Mouse (Mus musculus) cerebellum, adult 2 months (tissue): ENCODE results near the gene Nlgn2. TPM values are rescaled to one million over a fixed set of nuclear protein-coding genes. Genes with fewer than 3 reads are reported as not detected.

Experiments
- DNase-seq, 2 experiments: peaks; one replicate each; pipeline ENCODE4 v3.0.0; 2021
- H3K27ac ChIP-seq: fragments of 200-500 bp; 2 replicates; pipeline ENCODE4 v1.5.1; 2012; ENCODE audit warnings: low read length, control low read depth, inconsistent platforms; ENCODE audit not compliant: insufficient read depth
- H3K27me3 ChIP-seq: fragments of 200-500 bp; 2 replicates; pipeline ENCODE4 v1.6.1; 2012; ENCODE audit warnings: inconsistent platforms, mild to moderate bottlenecking, low read length, moderate library complexity; ENCODE audit not compliant: control insufficient read depth, insufficient read depth
- H3K4me1 ChIP-seq: fragments of 200-500 bp; 2 replicates; pipeline ENCODE4 v1.6.1; 2011; ENCODE audit warnings: low read length; ENCODE audit not compliant: control insufficient read depth, insufficient read depth
- H3K4me3 ChIP-seq: fragments of 200-500 bp; replicated peaks from 2 replicates; pipeline ENCODE3; 2011; ENCODE audit warnings: mild to moderate bottlenecking, low read depth, low read length, control low read depth; ENCODE audit not compliant: insufficient read depth
- CTCF ChIP-seq: fragments of 200-500 bp; IDR thresholded peaks from 2 replicates; pipeline ENCODE4 v1.5.1; 2011; ENCODE audit warnings: low read depth, mild to moderate bottlenecking, control low read depth, low read length, moderate library complexity, borderline replicate concordance; ENCODE audit not compliant: insufficient read depth
- POLR2A ChIP-seq: fragments of 200-500 bp; IDR thresholded peaks from 2 replicates; pipeline ENCODE4 v1.6.1; 2011; ENCODE audit warnings: low read length, control low read depth, borderline replicate concordance; ENCODE audit not compliant: insufficient read depth
- WGBS: fragments of 180-500 bp; shearing (Covaris S2); methylation state at CpG from one replicate; pipeline ENCODE4 v1.1.7; 2018; 5-methylcytosine and 5-hydroxymethylcytosine counted together
- polyA plus RNA-seq: library from polyadenylated mRNA; depleted of rRNA; stranded (reverse); fragments of >200 nt; gene quantifications from 2 replicates; pipeline ENCODE4 v1.2.3, GENCODE M21; 2012

The Nlgn2 gene
- polyA plus RNA-seq, 1 experiment, result 116 TPM

GRCm38 (mm10) chr11:69834001-69834549, 3.5 kb downstream of the Nlgn2 start:
- WGBS, result 13% methylated on average over 45 of the region's 48 CpGs
- Histone ChIP-seq H3K4me1 (peaks cover 5% of the 10 kb centered on the region; the same call in 1 of the 2 replicates), H3K27ac (no peak overlapping the region), H3K27me3 (no peaks in the 10 kb centered on the region), H3K4me3 (peak overlapping the region; percentile 6)
- TF ChIP-seq CTCF, result no peak
- no peak for TF ChIP-seq POLR2A
- DNase-seq, result peak; percentile 37 to 57

DNA sequence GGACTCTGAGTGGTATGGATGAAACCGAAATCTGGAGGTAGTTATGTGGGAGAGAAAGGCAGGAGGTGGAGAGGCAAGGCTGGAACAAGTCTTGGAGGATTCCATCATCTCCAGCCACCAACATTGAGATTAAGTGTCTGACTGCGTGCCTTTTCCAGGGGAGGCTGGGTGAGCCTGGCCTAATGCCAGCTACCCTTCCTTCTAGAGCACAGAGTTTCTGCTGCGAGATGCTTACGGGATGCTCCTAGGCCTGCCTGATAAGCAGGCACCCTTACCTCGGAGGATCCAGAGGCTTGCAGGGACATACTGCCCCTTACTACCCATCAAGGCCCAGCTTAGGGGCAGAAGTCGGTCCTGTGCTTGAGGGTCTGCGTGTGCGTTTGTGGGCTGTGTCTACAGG, 4.0 kb downstream of the Nlgn2 start:
- Histone ChIP-seq H3K4me3 (no peak overlapping the region), H3K27me3 (no peaks in the 10 kb centered on the region), H3K4me1 (peaks cover 5% of the 10 kb centered on the region; the same call in 1 of the 2 replicates), H3K27ac (no peak overlapping the region)
- WGBS, result 58% methylated on average over 8 of the region's 8 CpGs
- no peak for DNase-seq
- TF ChIP-seq POLR2A, result no peak
- TF ChIP-seq CTCF, result no peak

DNA sequence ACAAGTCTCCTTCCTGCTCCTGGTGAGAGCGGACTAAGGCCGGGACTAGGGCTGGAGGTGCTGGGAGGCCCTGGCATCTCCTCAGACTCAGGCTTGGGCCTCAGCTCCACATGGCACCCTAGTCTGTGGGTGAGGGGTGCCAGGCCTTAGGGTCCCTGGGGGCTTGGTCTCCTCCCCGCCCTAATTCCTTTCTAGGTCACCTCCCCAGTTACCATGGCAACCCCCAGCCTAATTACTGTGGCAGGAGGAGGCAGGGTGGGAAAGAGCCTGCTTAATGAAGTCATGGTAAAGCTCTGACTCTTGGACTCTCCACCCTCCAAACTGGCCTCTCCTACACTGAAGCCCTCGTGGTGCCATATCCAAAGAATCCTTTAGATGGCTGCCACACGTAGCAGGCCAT, 8.8 kb downstream of the Nlgn2 start:
- no peak for DNase-seq
- WGBS, result 47% methylated on average over 5 of the region's 5 CpGs
- TF ChIP-seq POLR2A, result no peak
- TF ChIP-seq CTCF, result no peak
- Histone ChIP-seq H3K4me1 (peaks cover 12% of the 10 kb centered on the region), H3K27me3 (no peaks in the 10 kb centered on the region), H3K27ac (no peak overlapping the region), H3K4me3 (no peak overlapping the region)

DNA sequence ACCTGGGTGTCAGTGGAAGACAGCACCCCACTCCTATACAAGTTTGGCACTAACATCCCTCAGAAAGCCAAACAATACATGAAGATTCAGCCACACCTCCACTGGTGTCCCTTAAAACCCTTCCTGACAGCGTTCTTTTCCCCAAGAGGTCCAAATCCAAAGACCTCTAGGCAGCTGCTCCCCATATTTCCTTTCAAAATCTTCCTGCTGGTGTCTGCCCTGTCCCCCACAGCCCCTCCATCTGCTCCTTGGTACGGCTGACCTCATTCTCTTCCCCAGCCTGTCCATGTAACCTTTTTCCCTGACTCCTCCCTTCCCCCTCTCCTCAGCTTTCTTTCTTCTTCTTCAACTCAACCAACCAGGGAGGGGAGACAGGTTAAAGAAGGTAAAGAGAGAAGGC, 14.1 kb downstream of the Nlgn2 start:
- no peak overlapping the region for H3K4me3 ChIP-seq
- H3K4me1 ChIP-seq, result peaks cover 15% of the 10 kb centered on the region
- H3K27me3 ChIP-seq, result no peaks in the 10 kb centered on the region
- TF ChIP-seq POLR2A, result no peak; the same call in 1 of the 2 replicates
- TF ChIP-seq CTCF, result no peak
- WGBS, result 5% methylated on average over 2 of the region's 2 CpGs
- H3K27ac ChIP-seq, result 0 out of 2 replicates have a peak overlapping the region, but pooled peaks have one; percentile 32
- DNase-seq, result peak in 1 of 2 experiments; percentile 48

DNA sequence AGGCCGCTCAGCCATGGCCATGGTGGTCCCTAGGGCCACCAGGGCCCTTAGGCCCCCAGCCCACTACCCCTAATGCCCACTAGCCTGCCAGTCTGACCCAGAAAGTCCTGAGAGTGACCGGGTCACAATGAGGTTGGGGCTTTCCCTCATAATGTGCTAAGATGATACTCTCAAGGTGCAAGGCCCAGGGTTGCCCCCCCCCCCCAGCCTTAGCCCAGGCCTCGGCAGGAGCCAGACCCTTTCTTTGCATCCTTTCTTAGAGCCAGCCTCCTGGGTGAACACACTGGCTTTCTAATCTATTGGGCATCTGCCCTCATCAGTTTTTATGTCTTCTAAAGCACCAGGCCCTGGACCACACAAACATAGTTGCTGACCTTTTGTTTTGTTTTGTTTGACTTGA, 15.5 kb downstream of the Nlgn2 start, which contains the start of gene Spem1:
Spem1 (minus strand) TSS at position 101 of the 400 bp plus-strand sequence.
- DNase-seq, result no peak
- H3K27me3 ChIP-seq, result no peaks in the 10 kb centered on the region
- H3K27ac ChIP-seq, result no peak within 1 kb of the TSS
- peaks cover 15% of the 10 kb centered on the region for H3K4me1 ChIP-seq
- TF ChIP-seq CTCF (no peak), POLR2A (no peak)
- no peak within 1 kb of the TSS for H3K4me3 ChIP-seq
- WGBS, result 85% methylated on average over 3 of the region's 3 CpGs

- TF ChIP-seq POLR2A (no peak), CTCF (no peak)
- Histone ChIP-seq H3K27me3 (no peaks in the 10 kb centered on the region), H3K4me1 (peaks cover 8% of the 10 kb centered on the region), H3K4me3 (no peak overlapping the region), H3K27ac (no peak overlapping the region)
- 90% methylated on average over 8 of the region's 8 CpGs for WGBS
- no peak for DNase-seq
Observed at GRCm38 (mm10) chr11:69818871-69819270, 18.7 kb downstream of the Nlgn2 start.

- Histone ChIP-seq H3K27me3 (no peaks in the 10 kb centered on the region), H3K27ac (no peak within 1 kb of the TSS), H3K4me1 (peaks cover 3% of the 10 kb centered on the region; the same call in 1 of the 2 replicates), H3K4me3 (no peak within 1 kb of the TSS)
- DNase-seq, result no peak
- TF ChIP-seq POLR2A (no peak), CTCF (no peak)
- WGBS, result 71% methylated on average over 2 of the region's 2 CpGs
Observed at GRCm38 (mm10) chr11:69818365-69818764, 19.2 kb downstream of the Nlgn2 start, which contains the start of gene Spem2. TSS of gene Spem2 (minus strand) at chr11:69818465.

- no peak overlapping the region for H3K4me3 ChIP-seq
- no peaks in the 10 kb centered on the region for H3K27me3 ChIP-seq
- no peak for TF ChIP-seq POLR2A
- H3K4me1 ChIP-seq, result no peaks in the 10 kb centered on the region
- H3K27ac ChIP-seq, result no peak overlapping the region
- no peak for DNase-seq
- 89% methylated on average over 12 of the region's 12 CpGs for WGBS
Observed at GRCm38 (mm10) chr11:69816520-69816919, 21.1 kb downstream of the Nlgn2 start.
